Mouse (Mus musculus): ENCODE results near the gene Ccne1.
"Not testable (repeated sequence)": the region's sequence is repeated elsewhere in the genome, so short reads cannot be mapped to it uniquely, and the experiment has no call there.

Gene Ccne1

DNA sequence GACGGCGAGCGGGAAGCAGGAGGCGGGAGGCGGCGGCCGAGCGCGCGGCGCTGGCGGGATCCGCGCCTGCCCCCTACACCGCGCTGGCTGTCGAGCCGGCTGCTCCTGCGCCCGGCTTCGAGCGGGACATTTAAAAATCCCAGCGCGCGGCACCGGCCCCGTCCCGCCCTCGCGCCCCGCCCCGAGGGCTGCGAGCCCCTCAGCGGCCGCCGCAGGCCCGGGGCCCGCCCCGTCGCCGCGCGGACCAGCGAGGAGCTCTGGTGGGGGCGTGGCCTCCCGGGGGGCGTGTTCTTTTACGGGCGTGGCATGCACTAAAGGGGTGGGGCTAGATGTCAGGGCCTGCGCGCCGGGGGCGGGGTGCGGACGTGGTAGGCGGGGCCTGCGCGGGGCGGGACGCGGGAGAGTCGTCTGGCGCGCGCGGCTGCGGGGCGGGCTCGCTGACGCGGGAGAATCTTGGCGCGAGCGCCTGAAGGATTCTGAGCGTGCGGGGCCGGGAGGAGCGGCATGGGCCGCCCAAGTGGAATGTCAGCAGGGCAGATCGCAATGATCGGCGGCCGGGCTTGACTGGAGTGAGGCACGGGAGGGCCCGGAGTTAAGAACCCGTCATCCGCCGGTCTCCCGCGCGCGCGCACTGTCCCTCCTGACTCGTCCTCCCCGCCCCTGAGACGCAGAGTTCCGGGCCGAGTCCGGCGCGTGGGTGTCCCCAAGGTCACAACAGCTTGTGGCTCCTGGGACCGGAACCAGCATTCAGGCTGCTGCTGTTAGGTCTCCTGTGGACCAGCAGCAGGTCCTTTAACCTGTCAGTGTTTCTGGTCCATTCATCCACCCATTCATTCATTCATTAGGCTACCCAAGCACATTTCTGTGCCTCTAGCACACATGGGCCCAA, at the start of gene Ccne1:
Ccne1 (minus strand) TSS at position 164 of the 889 bp plus-strand sequence.
- DNase-seq (ENCODE audit: low spot score): peak; percentile 99

DNA sequence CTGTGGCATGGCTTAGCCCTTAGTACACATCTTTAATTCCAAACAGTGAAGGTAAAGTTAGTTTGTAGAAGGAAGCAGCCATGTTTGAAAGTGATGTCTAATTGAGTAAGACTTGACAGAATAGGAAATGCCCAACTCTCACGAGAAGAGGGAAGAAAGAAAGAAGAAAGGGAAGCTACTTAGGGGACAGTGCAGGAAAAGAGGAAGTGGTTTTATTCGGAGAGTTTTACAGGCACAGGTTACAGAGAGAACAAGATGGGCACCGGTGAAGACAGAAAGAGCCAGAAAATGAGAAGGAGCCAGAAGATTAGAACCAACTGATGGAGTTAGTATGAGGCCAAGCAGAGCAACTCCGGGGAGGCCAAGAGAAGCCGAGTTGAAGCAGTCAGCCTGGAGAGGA, 48.5 kb upstream of the Ccne1 start:
- no peak for DNase-seq (ENCODE audit: low spot score)

DNA sequence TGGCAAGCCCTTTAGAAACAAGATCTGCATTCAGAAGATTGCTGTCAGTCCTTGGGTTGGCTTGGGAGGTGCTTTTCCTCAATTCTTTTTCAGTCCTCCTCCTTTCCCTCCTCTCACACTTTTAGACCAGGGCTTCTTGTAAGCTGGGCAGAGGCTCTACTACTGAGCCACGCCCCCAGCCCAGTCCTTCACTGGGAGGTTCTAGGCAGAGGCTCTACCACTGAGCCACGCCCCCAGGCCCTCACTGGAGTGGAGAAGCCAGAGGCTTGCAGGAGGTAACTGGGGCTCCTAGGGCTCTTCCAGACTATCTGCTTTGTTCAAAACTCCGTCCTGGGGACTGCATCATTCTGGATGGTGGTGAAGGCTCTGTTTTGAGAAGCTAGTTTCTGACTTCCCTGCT, 45.2 kb upstream of the Ccne1 start:
- DNase-seq (ENCODE audit: low spot score): no peak

DNA sequence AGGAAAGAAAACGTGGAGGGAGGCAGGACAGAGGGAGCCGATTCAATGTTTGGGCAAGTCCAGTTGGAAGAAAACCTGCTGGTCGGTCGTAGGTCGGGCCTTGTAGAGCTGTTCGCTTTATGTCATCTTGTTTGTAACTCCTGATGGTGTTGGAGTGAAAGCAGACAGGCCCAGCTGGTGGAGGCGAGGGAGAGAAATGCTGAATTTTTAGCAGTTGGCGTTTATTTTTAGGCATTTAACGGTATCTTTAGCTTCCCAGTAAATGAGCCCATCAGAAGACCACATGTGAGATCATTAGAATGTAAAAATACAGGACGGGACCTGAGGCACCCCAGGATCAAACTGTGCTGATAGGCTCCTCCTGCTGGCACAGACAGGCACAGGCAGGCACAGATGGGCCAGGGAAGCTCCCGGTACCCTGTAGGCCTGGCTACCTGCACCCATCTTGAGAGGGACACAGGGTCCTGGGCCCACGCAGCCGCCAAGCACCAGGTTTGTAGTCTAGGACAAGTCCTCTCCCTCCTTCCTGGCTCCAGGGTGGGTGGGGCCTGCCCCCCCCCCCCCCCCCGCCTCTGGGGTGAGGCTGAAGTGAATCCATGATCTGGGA, 44.5 kb upstream of the Ccne1 start:
- no peak for DNase-seq (ENCODE audit: low spot score)

DNA sequence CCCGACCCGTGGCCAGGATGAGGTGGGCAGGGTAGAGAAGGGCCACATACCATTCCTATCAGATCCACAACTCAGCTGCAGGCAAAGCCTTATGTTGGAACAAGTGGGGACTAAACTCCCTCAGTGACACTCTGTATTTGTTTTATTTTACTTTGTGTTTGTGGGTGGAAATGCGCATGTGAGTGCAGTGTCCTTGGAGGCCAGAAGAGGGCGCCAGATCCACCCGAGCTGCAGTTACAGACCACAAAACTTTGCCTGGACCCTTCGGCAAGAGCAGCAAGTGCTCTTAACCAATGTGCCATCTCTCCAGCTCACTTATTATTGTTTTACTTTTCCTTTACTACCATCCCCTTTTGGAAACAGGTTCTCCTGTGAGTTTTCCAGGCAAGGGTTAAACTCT, 40.1 kb upstream of the Ccne1 start:
- no peak for DNase-seq (ENCODE audit: low spot score)

DNA sequence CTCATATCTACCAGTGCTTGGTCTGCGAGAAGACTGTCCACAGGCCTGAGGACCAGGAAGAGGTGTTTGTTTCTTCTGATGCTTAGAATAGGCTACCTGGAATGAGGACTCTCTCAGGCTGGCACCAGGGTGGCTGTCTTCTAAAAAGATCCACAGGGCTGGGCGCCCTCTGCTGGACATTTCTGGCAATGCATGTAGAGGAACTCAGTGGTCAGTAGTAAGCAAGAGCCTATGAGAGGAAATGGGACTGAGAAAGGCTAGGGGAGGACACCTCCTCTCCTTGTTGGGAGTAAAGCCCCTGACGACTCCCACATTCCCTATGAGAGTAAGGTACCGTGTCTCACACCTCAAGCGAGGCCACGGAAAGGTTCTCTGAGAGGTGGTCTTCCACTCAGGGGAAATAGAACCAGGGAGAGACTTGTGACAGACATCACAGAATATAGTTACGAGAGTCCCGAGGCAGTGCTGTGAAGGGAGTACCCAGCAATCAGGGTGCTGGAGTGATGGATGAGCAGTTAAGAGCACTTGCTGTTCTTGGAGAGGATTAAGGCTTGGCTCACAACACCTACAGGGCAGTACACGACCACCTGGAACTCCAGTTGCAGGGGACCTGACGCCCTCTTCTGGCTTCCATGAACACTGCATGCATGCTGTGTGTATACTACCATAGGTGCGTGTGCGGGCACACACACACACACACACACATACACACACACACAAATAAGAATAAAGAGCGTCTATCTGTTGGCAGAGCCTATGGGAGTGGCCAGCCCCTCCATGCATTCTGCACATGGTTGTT, 34.6 kb upstream of the Ccne1 start:
- peak; percentile 68 for DNase-seq (ENCODE audit: low spot score)

DNA sequence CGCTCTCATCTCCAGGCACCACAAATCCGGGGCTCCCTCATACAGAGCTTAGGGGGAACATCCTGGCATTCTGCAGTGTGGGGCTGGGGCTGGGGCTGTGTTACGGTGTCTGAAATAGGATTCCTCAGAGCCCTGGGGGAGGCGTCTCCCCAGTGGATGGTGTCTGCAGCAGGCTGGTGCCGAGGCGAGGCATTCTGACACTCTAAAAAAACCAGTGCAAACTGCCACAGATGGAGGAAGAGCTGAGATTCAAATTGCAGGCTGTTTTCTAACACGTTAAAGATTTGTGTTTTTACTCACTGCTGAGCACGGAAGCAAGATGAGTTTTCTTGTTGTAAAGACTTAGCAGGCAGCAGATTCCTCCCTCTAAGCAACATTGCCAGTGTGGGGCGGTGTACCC, 33.0 kb upstream of the Ccne1 start:
- no peak for DNase-seq (ENCODE audit: low spot score)

DNA sequence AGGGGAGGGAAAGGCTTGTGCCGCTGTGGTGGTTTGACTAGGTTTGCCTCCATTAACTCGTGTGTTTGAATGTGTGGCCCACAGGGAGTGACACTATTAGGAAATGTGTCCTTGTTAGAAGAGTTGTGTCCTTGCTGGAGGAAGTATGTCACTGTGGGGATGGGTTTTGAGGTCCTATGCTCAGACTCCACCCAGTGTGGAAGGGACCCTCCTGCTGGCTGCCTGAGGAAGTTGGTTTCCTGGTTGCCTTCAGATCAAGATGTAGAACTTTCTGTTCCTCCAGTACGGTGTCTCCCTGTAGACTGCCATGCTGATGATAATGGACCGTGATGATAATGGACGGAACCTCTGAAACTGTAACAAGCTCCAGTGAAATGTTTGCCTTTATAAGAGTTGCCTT, 27.1 kb upstream of the Ccne1 start:
- DNase-seq (ENCODE audit: low spot score): no peak

DNA sequence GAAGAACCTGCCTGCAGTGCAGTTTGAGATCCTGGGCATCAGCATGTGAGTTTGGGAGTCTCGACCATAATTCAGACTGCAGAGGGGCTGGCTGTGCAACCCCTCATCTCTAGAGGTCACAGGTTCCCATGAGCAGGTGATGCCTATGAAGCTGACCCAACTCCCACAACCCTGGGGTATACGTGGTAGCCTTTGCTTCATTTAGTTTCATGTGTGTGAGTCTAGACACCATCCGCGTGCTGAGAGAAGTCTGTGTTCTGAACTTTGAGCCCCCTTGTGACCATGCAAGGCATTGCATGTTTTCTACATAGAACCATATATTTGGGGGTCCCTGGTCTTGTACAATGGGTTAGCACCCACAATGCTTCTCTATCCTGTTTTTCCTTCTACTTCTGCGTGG, 23.9 kb upstream of the Ccne1 start:
- peak; percentile 50 for DNase-seq (ENCODE audit: low spot score)

DNA sequence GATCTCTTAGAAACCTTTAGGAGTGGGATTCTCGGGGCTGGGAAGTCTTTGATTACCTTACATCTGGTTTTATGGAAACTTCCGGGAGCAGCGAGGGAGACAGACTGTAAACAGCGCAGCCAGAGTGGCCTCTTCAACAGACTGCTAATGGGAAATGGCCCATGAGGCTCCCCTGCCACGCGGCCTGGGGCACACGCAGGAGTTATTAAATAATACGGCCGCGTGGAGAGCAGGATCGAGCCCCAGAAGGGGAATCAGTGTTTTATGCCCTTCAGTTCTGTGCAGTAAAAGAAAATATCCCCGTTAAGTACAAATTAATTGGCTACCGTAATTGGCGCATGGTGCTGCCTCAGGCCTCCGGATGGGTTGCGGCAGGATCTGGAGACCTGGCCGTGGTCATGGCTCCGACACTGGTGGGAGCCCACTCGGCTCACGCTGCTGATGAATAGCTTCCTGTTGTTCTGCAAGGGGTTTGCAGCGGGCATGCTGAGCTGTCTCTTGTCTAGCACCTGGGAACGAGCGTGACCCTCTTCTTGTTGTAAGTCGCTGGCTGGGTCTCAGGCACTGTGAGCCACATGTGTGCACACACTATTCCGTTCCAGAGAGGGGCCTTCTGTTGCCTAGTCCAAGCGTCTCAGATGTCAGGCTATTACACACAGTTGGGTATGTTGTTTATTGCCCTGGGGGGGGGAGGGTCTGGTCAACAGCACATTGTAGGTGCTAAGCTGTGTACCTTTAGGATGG, 22.8 kb upstream of the Ccne1 start:
- no peak for DNase-seq (ENCODE audit: low spot score)

DNA sequence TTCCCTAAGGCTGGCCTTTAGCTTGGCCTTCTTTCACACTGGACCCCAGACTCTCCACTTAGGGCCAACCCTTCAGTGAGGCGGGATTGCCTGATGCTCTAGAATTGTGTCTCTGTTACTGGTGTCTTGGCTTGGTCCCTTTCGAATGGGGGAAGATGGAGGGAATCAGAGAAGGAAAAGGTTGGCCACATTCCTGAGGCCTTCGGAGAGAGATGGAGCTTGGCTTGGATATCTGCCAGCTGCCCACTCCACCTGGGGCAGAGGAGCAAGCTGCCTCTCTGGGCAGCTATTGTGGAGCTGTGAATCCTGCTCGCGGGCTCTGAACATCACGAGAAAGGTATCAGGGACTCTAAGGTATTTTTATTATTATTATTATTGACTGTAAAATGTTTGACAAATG, 22.2 kb upstream of the Ccne1 start:
- no peak for DNase-seq (ENCODE audit: low spot score)

DNA sequence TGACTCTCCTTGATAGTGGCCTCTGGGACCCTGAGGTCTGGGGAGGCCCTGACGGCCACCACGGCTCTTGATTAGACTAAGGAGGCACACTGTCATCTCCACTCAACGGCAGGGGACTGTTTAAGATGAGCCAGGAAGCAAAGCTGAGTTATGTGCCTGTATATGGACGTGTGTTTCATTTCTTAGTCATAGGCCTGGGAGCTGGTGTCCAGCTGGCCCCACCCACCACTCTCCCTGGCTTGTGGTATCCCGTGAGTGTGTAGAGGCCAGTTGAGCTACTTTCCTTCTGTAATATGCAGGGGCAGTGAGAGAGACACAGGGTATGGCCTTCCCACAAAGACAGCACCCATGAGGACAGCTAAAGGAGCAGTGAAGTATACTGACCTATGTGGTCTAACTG, 20.9 kb upstream of the Ccne1 start:
- DNase-seq (ENCODE audit: low spot score): not testable (repeated sequence)

DNA sequence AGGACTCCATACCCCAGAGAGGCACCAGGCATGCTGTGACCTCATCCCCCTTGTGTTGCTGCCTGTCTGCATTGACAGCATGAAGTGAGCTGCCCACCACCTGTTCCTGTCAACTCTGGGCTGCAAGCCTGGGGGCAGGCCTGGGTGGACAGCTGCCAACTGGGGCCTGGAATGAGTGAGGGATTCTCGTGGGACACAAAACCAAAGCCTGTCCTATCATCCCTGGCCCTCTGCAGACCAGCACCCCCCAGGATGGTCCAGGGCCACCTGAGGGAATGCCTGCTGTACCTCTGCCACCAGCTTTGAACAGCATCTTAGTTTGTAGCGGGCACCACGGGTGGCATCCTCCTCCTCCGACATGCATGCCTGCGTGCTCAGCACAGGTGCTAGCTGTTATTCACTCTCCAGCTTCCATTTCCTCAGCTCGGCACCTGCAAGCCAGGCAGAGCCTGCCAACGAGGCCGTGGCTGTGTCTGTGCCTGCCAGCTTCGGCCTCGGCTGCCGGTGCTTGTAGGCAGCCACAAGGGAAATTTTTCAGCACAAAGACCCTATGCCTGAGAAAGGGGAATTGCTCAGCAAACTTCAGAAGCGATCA, 18.3 kb upstream of the Ccne1 start:
- no peak for DNase-seq (ENCODE audit: low spot score)

DNA sequence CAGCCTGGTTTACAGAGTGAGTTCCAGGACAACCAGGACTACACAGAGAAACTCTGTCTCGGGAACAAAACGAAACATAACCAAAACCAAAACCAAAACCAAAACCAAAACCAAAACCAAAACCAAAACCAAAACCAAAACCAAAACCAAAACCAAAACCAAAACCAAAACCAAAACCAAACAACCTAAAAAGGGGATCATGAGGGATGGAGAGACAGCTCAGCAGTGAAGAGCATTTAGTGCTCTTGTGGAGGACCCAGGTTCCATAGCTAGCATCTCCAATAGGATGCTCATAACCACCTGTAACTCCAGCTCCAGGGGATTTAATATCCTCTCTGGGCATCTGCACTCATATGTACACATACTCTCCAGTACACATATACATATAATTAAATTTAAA, 16.8 kb upstream of the Ccne1 start:
- not testable (repeated sequence) for DNase-seq (ENCODE audit: low spot score)

DNA sequence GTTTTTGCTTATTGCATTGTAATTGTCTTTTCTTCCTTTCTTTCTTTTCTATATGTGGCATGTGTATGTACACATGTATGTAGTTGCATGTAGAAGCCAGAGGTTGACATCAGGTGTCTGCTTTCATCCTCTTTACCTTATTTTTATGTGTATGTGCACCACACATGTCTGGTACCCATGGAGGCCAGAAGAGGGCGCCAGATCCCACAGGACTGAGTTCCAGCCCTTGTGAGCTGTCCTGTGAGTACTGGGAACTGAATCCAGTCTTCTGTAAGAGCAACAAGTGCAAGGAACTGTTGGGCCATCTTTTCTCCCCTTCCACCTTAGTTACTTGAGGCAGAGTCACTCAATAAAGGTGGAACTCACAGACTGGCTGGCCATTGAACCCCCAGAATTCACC, 11.3 kb upstream of the Ccne1 start:
- no peak for DNase-seq (ENCODE audit: low spot score)

DNA sequence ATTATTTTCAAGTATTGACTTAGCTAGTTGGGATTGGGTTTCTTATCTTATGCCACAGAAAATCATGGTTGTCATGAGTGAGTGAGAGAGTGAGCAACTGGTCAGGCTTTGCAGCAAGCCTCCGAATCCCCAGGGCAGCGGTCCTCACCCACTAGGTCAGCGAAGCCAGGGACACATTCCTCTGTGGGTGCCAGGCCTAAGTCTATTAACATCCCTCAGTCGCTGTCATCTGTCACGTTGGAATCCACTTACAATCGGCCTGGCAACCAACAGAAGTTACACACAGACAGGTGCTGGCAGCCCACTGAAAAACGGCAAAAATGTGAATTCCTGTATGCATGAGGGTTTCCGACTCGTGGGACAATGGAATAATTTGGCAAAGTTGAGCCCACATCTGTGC, 5.1 kb upstream of the Ccne1 start:
- no peak for DNase-seq (ENCODE audit: low spot score)

DNA sequence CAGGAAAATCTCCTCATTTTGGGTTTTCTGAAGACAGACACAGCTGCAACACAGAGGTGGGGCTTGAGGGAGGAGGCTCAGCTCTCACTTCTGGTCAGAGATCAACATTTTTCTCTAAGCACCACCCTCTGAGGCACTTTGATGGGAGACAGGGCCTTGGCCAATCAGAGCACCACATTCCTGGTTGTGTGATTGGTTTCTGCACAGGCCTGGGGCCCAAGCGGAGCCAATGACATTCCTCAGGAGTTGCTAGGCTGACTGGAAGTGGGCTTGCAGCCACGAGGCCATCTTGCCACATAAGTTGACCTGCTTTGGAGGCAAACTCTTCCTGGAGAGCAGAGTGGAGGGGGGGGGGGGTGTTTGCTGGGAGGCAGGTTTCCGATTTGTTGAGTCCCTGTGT, 4.7 kb upstream of the Ccne1 start:
- DNase-seq (ENCODE audit: low spot score): no peak

DNA sequence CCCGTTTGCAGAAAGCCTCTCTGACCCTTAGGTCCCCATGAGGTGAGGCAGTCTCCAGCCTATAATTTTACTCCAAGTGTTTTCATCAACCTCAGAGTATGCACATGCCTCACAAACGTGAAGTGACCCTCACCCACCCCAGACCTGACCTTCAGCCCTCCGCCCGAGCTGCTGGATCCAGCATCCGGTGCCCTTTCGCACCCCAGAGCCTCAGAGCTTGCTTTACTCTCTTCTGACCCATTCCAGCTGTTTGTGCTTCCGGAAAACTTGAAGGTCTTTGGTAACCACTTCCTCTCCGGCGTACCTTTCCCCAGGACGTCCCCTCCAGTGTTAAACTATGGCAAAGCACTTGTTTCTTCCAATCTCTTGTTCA, 912 bp upstream of the Ccne1 start:
- peak; percentile 42 for DNase-seq (ENCODE audit: low spot score)

DNA sequence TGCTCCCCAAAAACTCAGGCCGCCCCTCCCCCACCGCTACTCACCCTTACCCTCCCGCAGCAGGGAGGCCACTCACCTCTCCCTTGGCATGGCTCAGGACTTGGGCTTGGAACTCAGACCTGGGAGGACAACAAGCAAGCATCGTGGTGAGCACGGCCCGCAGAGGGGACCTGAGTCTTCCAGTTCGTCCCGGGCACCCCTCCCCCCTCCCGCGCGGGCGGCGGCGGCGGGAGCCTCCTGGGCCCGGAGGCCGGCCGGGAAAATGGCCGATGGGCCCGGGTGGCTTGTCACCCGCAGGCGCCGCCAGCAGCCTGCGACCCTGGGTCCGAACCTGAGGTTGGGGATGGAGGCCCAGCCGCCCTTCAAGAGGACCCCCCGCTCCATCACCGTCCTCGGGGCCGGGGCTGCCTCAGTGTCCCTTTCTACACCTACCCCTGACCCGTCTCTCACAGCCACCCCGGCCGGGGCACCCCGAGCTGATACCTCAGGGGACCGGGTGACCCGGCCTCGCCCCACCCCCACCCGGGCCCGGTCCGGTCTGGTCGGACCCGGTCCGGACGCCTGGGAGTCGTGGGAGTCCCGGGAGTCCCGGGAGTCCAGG, 523 bp downstream of the Ccne1 start:
- DNase-seq (ENCODE audit: low spot score): no peak

DNA sequence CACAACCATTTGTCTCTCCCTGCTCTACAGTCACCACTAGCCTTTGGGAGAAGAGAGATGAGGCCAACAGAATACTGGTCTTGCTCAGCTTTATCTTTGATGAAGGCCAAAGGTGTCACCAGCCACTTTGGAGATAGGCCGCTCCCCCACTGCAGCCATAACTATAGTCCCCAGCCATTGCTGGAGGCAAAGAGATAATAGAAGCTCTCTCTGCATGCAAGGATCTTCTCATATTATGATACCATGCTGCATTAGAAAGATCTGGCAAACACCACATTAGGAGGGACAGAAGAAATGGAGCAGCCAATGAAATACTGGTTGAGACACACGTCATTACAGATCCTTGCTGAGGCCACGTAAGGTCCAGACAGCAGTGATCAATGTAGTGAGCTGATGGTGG, 2.0 kb downstream of the Ccne1 start:
- no peak for DNase-seq (ENCODE audit: low spot score)

DNA sequence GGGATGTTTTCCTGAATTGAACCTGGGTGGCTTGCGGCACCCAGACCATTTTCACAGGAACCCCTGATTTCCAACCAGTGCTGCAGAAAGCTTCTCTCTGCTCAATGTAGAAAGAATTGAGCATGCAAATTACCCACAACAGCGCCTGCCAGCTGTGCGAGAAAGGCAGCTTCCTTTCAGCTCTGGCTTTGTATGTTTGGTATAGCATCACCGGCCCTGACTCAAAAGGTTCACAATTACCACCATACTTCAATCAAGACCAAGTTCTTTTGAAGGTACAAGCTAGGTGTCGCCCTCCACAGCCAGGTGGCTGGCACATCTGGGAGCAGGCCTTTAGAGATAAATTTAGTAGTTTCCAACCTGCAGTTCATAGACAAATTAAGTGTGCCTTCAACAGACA, 3.2 kb downstream of the Ccne1 start:
- DNase-seq (ENCODE audit: low spot score): peak; percentile 62

Measured in T-cell, adult 2 months (primary cell).